Mouse (Mus musculus): ENCODE data around the gene Hcfc1. TPM values are rescaled to one million over a fixed set of nuclear protein-coding genes. Genes with fewer than 3 reads are reported as not detected.

Hcfc1 gene
- total RNA-seq (2021), result 66.8 and 69.5 TPM in 2 replicates
- long read RNA-seq, partial matches to known transcripts, result 9 of 11 reads
- long read RNA-seq, other reads (novel, unspliced or antisense), result 2 of 11 reads

GRCm38 (mm10) chrX:73966248-73967176 is at the start of gene Hcfc1:
TSS of gene Hcfc1 (minus strand) at chrX:73966357.
- peak; percentile 88 for DNase-seq

- no peak for DNase-seq
Observed at GRCm38 (mm10) chrX:74014597-74014996, 48.4 kb upstream of the Hcfc1 start.

- no peak for DNase-seq
Observed at GRCm38 (mm10) chrX:74008063-74008462, 41.9 kb upstream of the Hcfc1 start.

- DNase-seq, result no peak
Observed at GRCm38 (mm10) chrX:74006401-74006800, 40.2 kb upstream of the Hcfc1 start.

- no peak for DNase-seq
Observed at GRCm38 (mm10) chrX:74003644-74004043, 37.5 kb upstream of the Hcfc1 start.

GRCm38 (mm10) chrX:74001024-74001423 is 34.9 kb upstream of the Hcfc1 start:
- no peak for DNase-seq

- DNase-seq, result no peak
Observed at GRCm38 (mm10) chrX:73998911-73999869, 33.0 kb upstream of the Hcfc1 start.

- no peak for DNase-seq
Observed at GRCm38 (mm10) chrX:73977783-73978182, 11.6 kb upstream of the Hcfc1 start.

GRCm38 (mm10) chrX:73976283-73976682 is 10.1 kb upstream of the Hcfc1 start:
- no peak for DNase-seq

- DNase-seq, result no peak
Observed at GRCm38 (mm10) chrX:73972774-73973173, 6.6 kb upstream of the Hcfc1 start.

GRCm38 (mm10) chrX:73970781-73971180 is 4.6 kb upstream of the Hcfc1 start:
- no peak for DNase-seq

- no peak for DNase-seq
Observed at GRCm38 (mm10) chrX:73969729-73970128, 3.6 kb upstream of the Hcfc1 start.

GRCm38 (mm10) chrX:73969167-73969566 is 3.0 kb upstream of the Hcfc1 start:
- DNase-seq, result no peak

GRCm38 (mm10) chrX:73967177-73968075 is 1.3 kb upstream of the Hcfc1 start:
- peak; percentile 79 for DNase-seq

GRCm38 (mm10) chrX:73965307-73965706 is 850 bp downstream of the Hcfc1 start:
- peak; percentile 62 for DNase-seq

GRCm38 (mm10) chrX:73964363-73964762 is 1.8 kb downstream of the Hcfc1 start:
- no peak for DNase-seq

- DNase-seq, result no peak
Observed at GRCm38 (mm10) chrX:73954988-73955387, 11.2 kb downstream of the Hcfc1 start.

GRCm38 (mm10) chrX:73952603-73953002 is 13.6 kb downstream of the Hcfc1 start:
- DNase-seq, result no peak

- DNase-seq, result no peak
Observed at GRCm38 (mm10) chrX:73949341-73949740, 16.8 kb downstream of the Hcfc1 start.

GRCm38 (mm10) chrX:73948647-73949046 is 17.5 kb downstream of the Hcfc1 start:
- peak; percentile 24 for DNase-seq

- no peak for DNase-seq
Observed at GRCm38 (mm10) chrX:73946896-73947295, 19.3 kb downstream of the Hcfc1 start.

- DNase-seq, result no peak
Observed at GRCm38 (mm10) chrX:73942294-73942693, 23.9 kb downstream of the Hcfc1 start.

All from adrenal gland, postnatal 25 days (tissue).